Mouse (Mus musculus): ENCODE results near the gene Plcxd1. TPM values are rescaled to one million over a fixed set of nuclear protein-coding genes. Genes with fewer than 3 reads are reported as not detected.
"Not testable (repeated sequence)": the region's sequence is repeated elsewhere in the genome, so short reads cannot be mapped to it uniquely, and the experiment has no call there.

Gene Plcxd1
- polyA plus RNA-seq (2012; rRNA removed) = 0.89 and 1.1 TPM in 2 replicates
- 0.88 and 1.0 TPM in 2 replicates for polyA plus RNA-seq (2014; fragmentation: Nextera tagmentation; extraction: Ambion mirVana)

GRCm38 (mm10) chr5:110099656-110100580, at the start of gene Plcxd1:
TSS of gene Plcxd1 (plus strand) at chr5:110099969.
- TF ChIP-seq POLR2A (IDR thresholded peaks at IDR 0.05; ENCODE audit: borderline replicate concordance, extremely low read depth, insufficient read depth, insufficient read length) = no peak
- 5% methylated on average over 25 of the region's 25 CpGs for WGBS
- H3K9me3 ChIP-seq (ENCODE audit: control insufficient read depth, low read length) = no peaks in the 10 kb centered on the region
- ATAC-seq (ENCODE audit: low FRiP score, low read depth) (0 out of 2 replicates have a peak, but pooled peaks have one; percentile 17), DNase-seq (ENCODE audit: low spot score) (no peak)
- H3K36me3 ChIP-seq (ENCODE audit: control insufficient read depth, insufficient read depth, low read length) = peaks cover 22% of the 10 kb centered on the region
- peaks cover 12% of the 10 kb centered on the region; the same call in 1 of the 2 replicates for H3K4me1 ChIP-seq (ENCODE audit: control insufficient read depth, insufficient read depth, low read length)
- no peak within 1 kb of the TSS for H3K9ac ChIP-seq (ENCODE audit: low read depth, low read length, severe bottlenecking)
- H3K27me3 ChIP-seq (ENCODE audit: control insufficient read depth, insufficient read depth, low read length) = no peaks in the 10 kb centered on the region
- peak within 1 kb of the TSS; percentile 76 for H3K4me2 ChIP-seq (replicated peaks; ENCODE audit: low read depth, low read length, severe bottlenecking)
- no peak within 1 kb of the TSS for H3K27ac ChIP-seq (replicated peaks; ENCODE audit: low read depth, low read length)
- peak within 1 kb of the TSS; percentile 38 for H3K4me3 ChIP-seq (replicated peaks; ENCODE audit: low read length)

- no peaks in the 10 kb centered on the region for H3K27me3 ChIP-seq (ENCODE audit: control insufficient read depth, insufficient read depth, low read length)
- H3K9ac ChIP-seq (ENCODE audit: low read depth, low read length, severe bottlenecking) = peak overlapping the region; percentile 52
- peak; percentile 84 for DNase-seq (ENCODE audit: low spot score)
- peak overlapping the region; percentile 47 for H3K4me2 ChIP-seq (replicated peaks; ENCODE audit: low read depth, low read length, severe bottlenecking)
- H3K4me1 ChIP-seq (ENCODE audit: control insufficient read depth, insufficient read depth, low read length) = no peaks in the 10 kb centered on the region
- 2% methylated on average over 19 of the region's 19 CpGs for WGBS
- no peak for TF ChIP-seq POLR2A (IDR thresholded peaks at IDR 0.05; ENCODE audit: borderline replicate concordance, extremely low read depth, insufficient read depth, insufficient read length)
- H3K36me3 ChIP-seq (ENCODE audit: control insufficient read depth, insufficient read depth, low read length) = no peaks in the 10 kb centered on the region
- H3K9me3 ChIP-seq (ENCODE audit: control insufficient read depth, low read length) = no peaks in the 10 kb centered on the region
- no peak overlapping the region for H3K27ac ChIP-seq (replicated peaks; ENCODE audit: low read depth, low read length)
- ATAC-seq (ENCODE audit: low FRiP score, low read depth) = peak; percentile 98
- H3K4me3 ChIP-seq (replicated peaks; ENCODE audit: low read length) = peak overlapping the region; percentile 49
Measured at GRCm38 (mm10) chr5:110057637-110058408, 41.9 kb upstream of the Plcxd1 start.

DNA sequence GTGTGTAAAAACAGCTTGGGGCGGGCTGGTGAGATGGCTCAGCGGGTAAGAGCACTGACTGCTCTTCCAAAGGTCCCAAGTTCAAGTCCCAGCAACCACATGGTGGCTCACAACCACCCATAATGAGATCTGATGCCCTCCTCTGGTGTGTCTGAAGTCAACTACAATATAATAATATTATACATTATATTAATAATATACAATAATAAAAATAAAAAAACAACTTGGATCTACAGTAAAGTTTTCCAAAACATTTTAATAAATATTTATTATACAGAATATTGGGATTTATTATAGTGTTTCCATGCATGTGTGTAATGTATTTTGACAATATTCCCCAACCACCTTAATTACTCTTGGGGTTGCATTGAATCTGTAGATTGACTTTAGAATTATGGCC, 27.4 kb upstream of the Plcxd1 start, which contains the start of gene Gm17655:
Gene Gm17655, minus strand, starts transcription at position 101 of the 400 bp plus-strand sequence.
- H3K4me2 ChIP-seq (replicated peaks; ENCODE audit: low read depth, low read length, severe bottlenecking); H3K27ac ChIP-seq (replicated peaks; ENCODE audit: low read depth, low read length); H3K4me3 ChIP-seq (replicated peaks; ENCODE audit: low read length); DNase-seq (ENCODE audit: low spot score); H3K36me3 ChIP-seq (ENCODE audit: control insufficient read depth, insufficient read depth, low read length); H3K9ac ChIP-seq (ENCODE audit: low read depth, low read length, severe bottlenecking); H3K4me1 ChIP-seq (ENCODE audit: control insufficient read depth, insufficient read depth, low read length); ATAC-seq (ENCODE audit: low FRiP score, low read depth); H3K27me3 ChIP-seq (ENCODE audit: control insufficient read depth, insufficient read depth, low read length): not testable (repeated sequence)
- H3K9me3 ChIP-seq (ENCODE audit: control insufficient read depth, low read length) = peaks cover 18% of the 10 kb centered on the region
- WGBS = 85% methylated on average over 2 of the region's 2 CpGs

GRCm38 (mm10) chr5:110082961-110083360, 16.8 kb upstream of the Plcxd1 start:
- no peak overlapping the region for H3K4me2 ChIP-seq (replicated peaks; ENCODE audit: low read depth, low read length, severe bottlenecking)
- TF ChIP-seq POLR2A (IDR thresholded peaks at IDR 0.05; ENCODE audit: borderline replicate concordance, extremely low read depth, insufficient read depth, insufficient read length) = no peak
- H3K27ac ChIP-seq (replicated peaks; ENCODE audit: low read depth, low read length) = no peak overlapping the region
- ATAC-seq (ENCODE audit: low FRiP score, low read depth) = no peak
- H3K9ac ChIP-seq (ENCODE audit: low read depth, low read length, severe bottlenecking) = no peak overlapping the region
- 79% methylated on average over 4 of the region's 4 CpGs for WGBS
- DNase-seq (ENCODE audit: low spot score) = no peak
- H3K9me3 ChIP-seq (ENCODE audit: control insufficient read depth, low read length) = peaks cover 17% of the 10 kb centered on the region; the same call in 1 of the 2 replicates
- no peak overlapping the region for H3K4me3 ChIP-seq (replicated peaks; ENCODE audit: low read length)
- no peaks in the 10 kb centered on the region for H3K4me1 ChIP-seq (ENCODE audit: control insufficient read depth, insufficient read depth, low read length)
- 0 out of 2 replicates have a peak, but pooled peaks cover 3% of the 10 kb centered on the region for H3K36me3 ChIP-seq (ENCODE audit: control insufficient read depth, insufficient read depth, low read length)
- H3K27me3 ChIP-seq (ENCODE audit: control insufficient read depth, insufficient read depth, low read length) = no peaks in the 10 kb centered on the region

All from limb, embryonic 14.5 days (tissue).